Mouse (Mus musculus) liver, embryonic 11.5 days (tissue): ENCODE data around the gene Tbca. TPM values are rescaled to one million over a fixed set of nuclear protein-coding genes. Genes with fewer than 3 reads are reported as not detected.
A peak's percentile ranks its signal among the peaks of the same experiment; 100 is the strongest.

Experiments used
- ATAC-seq: fragments of 200-750 bp; cut with Nextera tagmentation; replicated peaks from 2 replicates; pipeline ENCODE4 v1.8.0; 2017; ENCODE audit warnings: moderate number of reproducible peaks, mild to moderate bottlenecking, moderate TSS enrichment, moderate library complexity; ENCODE audit not compliant: low FRiP score
- DNase-seq: peaks from one replicate; pipeline ENCODE4 v3.0.0-alpha.2; 2017; ENCODE audit warnings: low spot score
- H3K27ac ChIP-seq: fragments of 300-500 bp; sonication (generic); 2 replicates; pipeline ENCODE4 v1.5.1; 2014; ENCODE audit warnings: mild to moderate bottlenecking, low read depth, low read length, control low read depth
- H3K27me3 ChIP-seq: fragments of 300-500 bp; sonication (generic); replicated peaks from 2 replicates; pipeline ENCODE4 v1.6.1; 2014; ENCODE audit warnings: low read length, mixed read lengths; ENCODE audit not compliant: control insufficient read depth, insufficient read depth
- H3K36me3 ChIP-seq: fragments of 300-500 bp; sonication (generic); 2 replicates; pipeline ENCODE4 v1.6.1; 2014; ENCODE audit warnings: mild to moderate bottlenecking, low read length, moderate library complexity, mixed read lengths; ENCODE audit not compliant: control insufficient read depth, insufficient read depth
- H3K4me1 ChIP-seq: fragments of 300-500 bp; sonication (generic); replicated peaks from 2 replicates; pipeline ENCODE4 v1.6.1; 2014; ENCODE audit warnings: low read length, mixed read lengths; ENCODE audit not compliant: control insufficient read depth, insufficient read depth
- H3K4me2 ChIP-seq: fragments of 300-500 bp; sonication (generic); 2 replicates; pipeline ENCODE4 v1.6.1; 2014; ENCODE audit warnings: mild to moderate bottlenecking, control low read depth, moderate library complexity
- H3K4me3 ChIP-seq: fragments of 300-500 bp; sonication (generic); 2 replicates; pipeline ENCODE4 v1.5.1; 2014; ENCODE audit warnings: low read depth, low read length, control low read depth
- H3K9ac ChIP-seq: fragments of 300-500 bp; sonication (generic); 2 replicates; pipeline ENCODE4 v1.6.1; 2014; ENCODE audit warnings: low read depth, low read length, control low read depth
- H3K9me3 ChIP-seq: fragments of 300-500 bp; sonication (generic); 2 replicates; pipeline ENCODE4 v1.6.1; 2016; ENCODE audit warnings: low read length, inconsistent platforms, mixed read lengths; ENCODE audit not compliant: control insufficient read depth
- WGBS: fragments of 180-500 bp; shearing (Covaris S2); extraction: QIAGEN DNeasy Blood & Tissue Kit; methylation state at CpG from one replicate; pipeline ENCODE4 v1.1.7; 2014; 5-methylcytosine and 5-hydroxymethylcytosine counted together
- polyA plus RNA-seq: library from polyadenylated mRNA; unstranded; fragments of >200 nt; fragmentation: Nextera tagmentation; extraction: Ambion mirVana; gene quantifications from 2 replicates; pipeline ENCODE4 v1.2.1, GENCODE M21; 2014

The Tbca gene
- polyA plus RNA-seq, 1 experiment from 2014 or later, result 200 TPM

- ATAC-seq (no peak), DNase-seq (no peak)
- Histone ChIP-seq H3K4me1 (0 out of 2 replicates have a peak, but pooled peaks cover 5% of the 10 kb centered on the region), H3K4me3 (no peak overlapping the region), H3K9ac (no peak overlapping the region), H3K36me3 (no peaks in the 10 kb centered on the region), H3K27ac (no peak overlapping the region), H3K4me2 (no peak overlapping the region), H3K9me3 (no peaks in the 10 kb centered on the region), H3K27me3 (peaks cover 100% of the 10 kb centered on the region)
- WGBS, result 1% methylated on average over 19 of the region's 19 CpGs
These were observed 83.7 kb downstream of the Tbca start for GRCm38 (mm10) chr13:94872439-94872838.

DNA sequence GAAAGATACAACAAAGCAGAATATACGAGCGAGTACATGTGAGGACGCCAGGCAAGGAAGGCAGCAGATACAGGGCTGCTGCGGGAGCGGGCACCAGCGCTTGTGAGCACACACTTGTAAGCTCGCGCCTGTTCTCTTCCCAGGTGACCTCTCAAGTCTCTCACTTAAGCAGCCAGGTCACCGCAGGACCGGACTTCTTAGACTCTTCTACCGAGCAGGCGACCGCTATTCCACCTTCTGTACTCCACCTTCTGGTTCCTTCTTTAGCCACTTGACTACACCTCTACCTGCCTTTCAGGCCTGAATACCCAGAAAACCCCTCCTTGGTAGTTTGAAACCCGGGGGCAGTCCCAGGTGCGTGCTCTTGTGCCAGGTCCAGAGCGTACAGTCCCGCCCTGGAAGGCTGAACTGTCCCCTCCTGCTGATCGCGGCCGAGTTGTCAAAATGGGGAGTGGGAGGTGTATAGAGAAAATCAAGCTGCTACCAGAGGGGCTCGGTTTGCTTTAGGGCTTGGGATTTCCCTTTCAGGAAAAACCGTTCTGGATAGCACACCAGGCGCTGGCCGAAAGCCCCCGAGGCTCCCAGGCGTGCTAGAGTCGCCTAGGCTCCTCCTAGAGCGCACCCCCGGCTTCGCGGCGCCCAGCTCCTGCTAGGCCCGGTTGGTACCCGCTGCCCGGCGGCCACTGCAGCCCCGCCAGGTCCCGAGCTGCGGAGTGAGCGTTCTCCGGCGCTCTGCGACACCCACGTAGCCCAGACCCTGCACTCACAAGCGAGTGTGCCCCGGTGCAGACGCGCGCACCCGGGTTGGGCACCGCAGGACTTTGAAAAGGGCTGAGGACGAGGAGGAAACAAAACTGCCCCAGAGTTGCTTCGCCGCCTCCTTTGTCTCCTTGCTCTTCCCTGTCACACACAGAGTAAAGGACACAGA is 84.7 kb downstream of the Tbca start:
- H3K27ac ChIP-seq, result no peak overlapping the region
- DNase-seq (peak; percentile 47), ATAC-seq (no peak)
- WGBS, result 1% methylated on average over 54 of the region's 54 CpGs
- H3K4me2 ChIP-seq, result no peak overlapping the region
- H3K36me3 ChIP-seq, result no peaks in the 10 kb centered on the region
- H3K27me3 ChIP-seq, result peaks cover 100% of the 10 kb centered on the region
- H3K4me3 ChIP-seq, result no peak overlapping the region
- 0 out of 2 replicates have a peak, but pooled peaks cover 5% of the 10 kb centered on the region for H3K4me1 ChIP-seq
- H3K9ac ChIP-seq, result no peak overlapping the region
- no peaks in the 10 kb centered on the region for H3K9me3 ChIP-seq

DNA sequence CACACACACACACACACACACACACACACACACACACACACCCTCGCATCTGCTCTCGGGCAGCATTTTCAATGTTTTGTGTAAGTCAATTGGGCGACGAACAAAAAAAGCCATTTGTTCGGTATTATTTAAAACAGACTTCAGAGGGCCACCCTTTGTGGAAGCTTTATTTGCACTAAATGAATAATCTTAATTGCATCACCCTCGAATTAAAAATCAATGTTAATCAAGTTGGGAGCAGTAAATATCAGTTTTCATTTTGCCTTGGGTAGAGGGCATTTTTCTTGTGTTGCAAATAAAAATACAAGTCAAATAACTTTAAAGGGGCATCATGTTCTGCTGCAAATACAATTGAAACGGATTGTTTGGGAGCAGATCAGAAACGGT is 85.3 kb downstream of the Tbca start:
- H3K4me2 ChIP-seq, result no peak overlapping the region
- H3K4me3 ChIP-seq, result no peak overlapping the region
- no peak for DNase-seq
- H3K9me3 ChIP-seq, result no peaks in the 10 kb centered on the region
- no peak overlapping the region for H3K9ac ChIP-seq
- no peak for ATAC-seq
- no peak overlapping the region for H3K27ac ChIP-seq
- WGBS, result 3% methylated on average over 8 of the region's 8 CpGs
- no peaks in the 10 kb centered on the region for H3K36me3 ChIP-seq
- H3K4me1 ChIP-seq, result no peaks in the 10 kb centered on the region
- H3K27me3 ChIP-seq, result peaks cover 95% of the 10 kb centered on the region

GRCm38 (mm10) chr13:94874656-94875395 is 86.1 kb downstream of the Tbca start:
- no peaks in the 10 kb centered on the region for H3K9me3 ChIP-seq
- no peaks in the 10 kb centered on the region for H3K4me1 ChIP-seq
- 4% methylated on average over 23 of the region's 23 CpGs for WGBS
- no peak overlapping the region for H3K4me3 ChIP-seq
- H3K9ac ChIP-seq, result no peak overlapping the region
- no peak overlapping the region for H3K4me2 ChIP-seq
- H3K36me3 ChIP-seq, result no peaks in the 10 kb centered on the region
- ATAC-seq, result no peak
- H3K27me3 ChIP-seq, result peaks cover 89% of the 10 kb centered on the region
- H3K27ac ChIP-seq, result no peak overlapping the region
- DNase-seq, result no peak

DNA sequence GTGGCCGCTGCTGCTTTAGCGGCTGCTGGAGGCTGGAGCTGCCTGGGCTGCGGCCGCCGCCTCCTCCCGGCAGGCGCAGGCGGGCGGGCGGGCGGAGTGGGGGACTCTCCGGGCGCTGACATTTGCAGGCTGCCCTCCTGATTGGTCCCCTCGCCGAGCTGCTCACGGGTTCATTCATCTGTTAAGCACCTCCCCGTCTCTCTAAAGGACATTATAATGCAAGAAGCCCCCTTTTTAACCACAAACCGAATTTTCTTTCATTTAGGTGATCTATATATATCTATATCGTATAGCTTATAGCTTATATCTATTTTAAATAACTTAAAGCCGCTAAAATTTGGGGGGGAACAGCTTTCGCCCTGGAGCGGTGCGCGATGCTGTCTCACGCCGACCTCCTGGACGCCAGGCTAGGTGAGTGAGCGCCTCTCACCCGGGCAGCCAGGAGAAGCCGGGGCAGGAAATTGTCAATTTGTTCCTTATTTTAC is 86.7 kb downstream of the Tbca start, which contains the start of gene Otp:
TSS of gene Otp (plus strand) at position 207 of the 485 bp plus-strand sequence.
- Histone ChIP-seq H3K27me3 (peaks cover 89% of the 10 kb centered on the region), H3K4me1 (no peaks in the 10 kb centered on the region), H3K9me3 (no peaks in the 10 kb centered on the region), H3K27ac (no peak within 1 kb of the TSS), H3K9ac (no peak within 1 kb of the TSS), H3K36me3 (no peaks in the 10 kb centered on the region), H3K4me3 (no peak within 1 kb of the TSS), H3K4me2 (no peak within 1 kb of the TSS)
- DNase-seq (peak; percentile 50), ATAC-seq (no peak)
- WGBS, result 2% methylated on average over 28 of the region's 30 CpGs

DNA sequence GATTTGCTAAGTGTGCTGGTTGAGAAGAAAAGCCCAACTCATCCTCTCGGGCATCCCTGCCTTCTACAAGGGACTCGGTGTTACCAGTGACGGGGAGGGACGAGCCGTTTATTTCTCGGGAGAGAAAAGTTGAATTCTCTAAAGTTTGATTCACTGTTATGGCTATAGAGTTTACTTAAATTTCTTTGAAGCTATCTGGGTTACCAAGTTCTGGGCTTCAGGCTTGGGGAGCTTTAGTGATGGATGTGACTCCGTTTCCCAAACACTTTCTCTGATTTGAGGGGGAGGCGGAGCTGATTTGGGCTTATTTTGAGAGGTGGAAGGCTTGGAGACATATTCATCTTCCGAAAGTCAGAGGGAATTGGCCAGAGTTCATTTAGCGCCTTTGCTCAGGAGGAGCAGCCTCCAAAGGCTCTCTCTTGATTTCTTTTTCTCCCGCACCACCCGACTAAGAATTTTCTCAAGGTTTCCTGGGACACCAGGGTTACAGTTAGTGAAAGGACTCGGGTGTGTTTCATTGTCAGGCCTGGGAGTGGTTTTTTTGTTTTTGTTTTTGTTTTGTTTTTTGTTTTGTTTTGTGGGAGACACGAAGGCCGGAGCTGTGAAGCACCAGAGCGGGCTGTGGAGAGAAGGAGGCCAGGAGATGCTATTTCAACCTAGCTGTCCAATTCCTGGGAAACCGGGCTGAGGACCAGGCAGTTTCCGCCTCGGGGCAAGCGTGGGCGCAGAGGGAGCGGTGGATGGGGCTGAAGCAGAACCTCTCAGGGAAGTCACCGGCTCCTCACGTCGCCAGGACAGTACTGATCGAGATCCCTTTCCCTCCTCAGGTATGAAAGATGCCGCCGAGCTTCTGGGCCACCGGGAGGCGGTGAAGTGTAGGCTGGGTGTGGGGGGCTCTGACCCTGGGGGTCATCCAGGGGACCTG is 87.8 kb downstream of the Tbca start:
- no peak overlapping the region for H3K4me3 ChIP-seq
- H3K36me3 ChIP-seq, result no peaks in the 10 kb centered on the region
- 2% methylated on average over 30 of the region's 30 CpGs for WGBS
- no peak overlapping the region for H3K27ac ChIP-seq
- H3K27me3 ChIP-seq, result peaks cover 89% of the 10 kb centered on the region
- H3K9ac ChIP-seq, result no peak overlapping the region
- H3K4me1 ChIP-seq, result no peaks in the 10 kb centered on the region
- ATAC-seq (no peak), DNase-seq (no peak)
- no peaks in the 10 kb centered on the region for H3K9me3 ChIP-seq
- H3K4me2 ChIP-seq, result no peak overlapping the region

GRCm38 (mm10) chr13:94877211-94877590 is 88.5 kb downstream of the Tbca start:
- Histone ChIP-seq H3K27ac (no peak overlapping the region), H3K27me3 (peaks cover 89% of the 10 kb centered on the region), H3K9ac (no peak overlapping the region), H3K4me1 (no peaks in the 10 kb centered on the region), H3K36me3 (no peaks in the 10 kb centered on the region), H3K4me2 (no peak overlapping the region), H3K9me3 (no peaks in the 10 kb centered on the region), H3K4me3 (no peak overlapping the region)
- ATAC-seq, result no peak
- DNase-seq, result no peak
- 3% methylated on average over 27 of the region's 27 CpGs for WGBS
